Mouse (Mus musculus) myocyte (in vitro differentiated cells): ENCODE measurements around the gene Samd4. TPM values are rescaled to one million over a fixed set of nuclear protein-coding genes. Genes with fewer than 3 reads are reported as not detected.

Experiments used
- H3K27me3 ChIP-seq: one replicate; pipeline ENCODE4 v1.6.1; 2011; ENCODE audit not compliant: control insufficient read depth, insufficient read depth, insufficient read length
- H3K36me3 ChIP-seq: one replicate; pipeline ENCODE4 v1.6.1; 2011; ENCODE audit not compliant: control insufficient read depth, insufficient read depth
- H3K4me2 ChIP-seq: one replicate; pipeline ENCODE4 v1.6.1; 2011; ENCODE audit warnings: low read depth, control low read depth
- H3K4me3 ChIP-seq: one replicate; pipeline ENCODE4 v1.5.1; 2011; ENCODE audit warnings: mild to moderate bottlenecking, control low read depth, moderate library complexity
- H3K79me2 ChIP-seq: one replicate; pipeline ENCODE4 v1.6.1; 2011; ENCODE audit not compliant: control insufficient read depth, insufficient read depth
- H3ac ChIP-seq: one replicate; pipeline ENCODE4 v1.6.1; 2011; ENCODE audit not compliant: control insufficient read depth, insufficient read length
- MYOD1 ChIP-seq, 3 experiments: IDR thresholded peaks; one replicate each; pipeline ENCODE4 v1.6.1; 2011; ENCODE audit warnings: control low read depth in 2 of 3, low read depth in 2 of 3, mild to moderate bottlenecking in 2 of 3, moderate library complexity in 1 of 3; ENCODE audit not compliant: insufficient read length in 2 of 3, control insufficient read depth in 1 of 3
- MYOG ChIP-seq, 3 experiments: IDR thresholded peaks; one replicate each; pipeline ENCODE4 v1.6.1; 2011; ENCODE audit warnings: control low read depth in 2 of 3, low read depth in 2 of 3, mild to moderate bottlenecking in 2 of 3; ENCODE audit not compliant: insufficient read length in 2 of 3, control insufficient read depth in 1 of 3, insufficient read depth in 1 of 3
- POLR2A ChIP-seq: IDR thresholded peaks from one replicate; pipeline ENCODE4 v1.6.1; 2011; ENCODE audit warnings: low read depth, mild to moderate bottlenecking, control low read depth, moderate library complexity; ENCODE audit not compliant: insufficient read length
- POLR2AphosphoS2 ChIP-seq: IDR thresholded peaks from one replicate; pipeline ENCODE4 v1.6.1; 2011; ENCODE audit warnings: low read depth, control low read depth; ENCODE audit not compliant: insufficient read length
- SRF ChIP-seq: IDR thresholded peaks from one replicate; pipeline ENCODE4 v1.6.1; 2011; ENCODE audit warnings: low read depth; ENCODE audit not compliant: control insufficient read depth, insufficient read length
- TCF12 ChIP-seq: IDR thresholded peaks from one replicate; pipeline ENCODE4 v1.6.1; 2011; ENCODE audit warnings: mild to moderate bottlenecking, control low read depth; ENCODE audit not compliant: poor library complexity, insufficient read depth, severe bottlenecking
- TCF3 ChIP-seq: IDR thresholded peaks from one replicate; pipeline ENCODE4 v1.6.1; 2011; ENCODE audit warnings: low read depth, control low read depth; ENCODE audit not compliant: insufficient read length
- USF1 ChIP-seq: IDR thresholded peaks from one replicate; pipeline ENCODE4 v1.6.1; 2011; ENCODE audit warnings: low read depth, mild to moderate bottlenecking, control low read depth, moderate library complexity
- polyA plus RNA-seq: library from polyadenylated mRNA; unstranded; fragments of >200 nt; fragmentation: generic; extraction: Trizol; gene quantifications from one replicate; pipeline ENCODE4 v1.2.1, GENCODE M21; 2012; ENCODE audit warnings: missing spikeins

Samd4 gene
- polyA plus RNA-seq, 1 experiment: 15.7 TPM

- H3ac ChIP-seq: no peak overlapping the region
- H3K27me3 ChIP-seq: no peaks in the 10 kb centered on the region
- no peaks in the 10 kb centered on the region for H3K79me2 ChIP-seq
- TF ChIP-seq POLR2AphosphoS2 (no peak), TCF3 (no peak), MYOD1 (IDR thresholded peaks at IDR 0.05; ENCODE audit: control insufficient read depth in 1 of 3, insufficient read length in 2 of 3, low read depth in 2 of 3) (no peak), MYOG (IDR thresholded peaks at IDR 0.05; ENCODE audit: control insufficient read depth in 1 of 3, insufficient read depth in 1 of 3, insufficient read length in 2 of 3, low read depth in 2 of 3) (no peak), POLR2A (no peak), TCF12 (no peak), USF1 (no peak), SRF (no peak)
- no peak overlapping the region for H3K4me3 ChIP-seq
- no peaks in the 10 kb centered on the region for H3K36me3 ChIP-seq
- H3K4me2 ChIP-seq: no peak overlapping the region
These were observed 271.6 kb downstream of the Samd4 start for GRCm38 (mm10) chr14:47154303-47154702.

Other genes with a start within 250 kb of the Samd4 start
- gene Cdkn3, start 122.3 kb upstream of the Samd4 start, polyA plus RNA-seq: 12.5 TPM
- gene Cnih1, start 94.4 kb upstream of the Samd4 start, polyA plus RNA-seq: 104 TPM
- gene Gmfb, start 60.6 kb upstream of the Samd4 start, polyA plus RNA-seq: 17.2 TPM
- gene Cgrrf1, start 50.7 kb upstream of the Samd4 start, polyA plus RNA-seq: 40.6 TPM